Mouse (Mus musculus) liver, postnatal 0 days (tissue): ENCODE data around the gene Kcnk1. TPM values are rescaled to one million over a fixed set of nuclear protein-coding genes. Genes with fewer than 3 reads are reported as not detected.

Experiments
- ATAC-seq: fragments of 200-750 bp; cut with Nextera tagmentation; 2 replicates; pipeline ENCODE4 v1.8.0; 2017; ENCODE audit warnings: mild to moderate bottlenecking, moderate library complexity
- DNase-seq: peaks from one replicate; pipeline ENCODE4 v3.0.0-alpha.2; 2016
- H3K27ac ChIP-seq: fragments of 300-500 bp; sonication (generic); 2 replicates; pipeline ENCODE4 v1.5.1; 2014; ENCODE audit warnings: antibody characterized with exemption, moderate library complexity, mild to moderate bottlenecking, low read depth
- H3K27me3 ChIP-seq: fragments of 300-500 bp; sonication (generic); 2 replicates; pipeline ENCODE4 v1.6.1; 2014; ENCODE audit warnings: low read length, control low read depth, mixed read lengths; ENCODE audit not compliant: insufficient read depth
- H3K36me3 ChIP-seq: fragments of 300-500 bp; sonication (generic); replicated peaks from 2 replicates; pipeline ENCODE4 v1.6.1; 2014; ENCODE audit warnings: mild to moderate bottlenecking, control low read depth, low read length, moderate library complexity, mixed read lengths; ENCODE audit not compliant: insufficient read depth
- H3K4me1 ChIP-seq: fragments of 300-500 bp; sonication (generic); 2 replicates; pipeline ENCODE4 v1.6.1; 2014; ENCODE audit warnings: antibody characterized with exemption, mild to moderate bottlenecking, control low read depth; ENCODE audit not compliant: insufficient read depth
- H3K4me2 ChIP-seq: fragments of 300-500 bp; sonication (generic); 2 replicates; pipeline ENCODE4 v1.6.1; 2014; ENCODE audit warnings: low read depth, mild to moderate bottlenecking, low read length, moderate library complexity, mixed read lengths
- H3K4me3 ChIP-seq: fragments of 300-500 bp; sonication (generic); 2 replicates; pipeline ENCODE4 v1.5.1; 2014; ENCODE audit warnings: low read depth, low read length
- H3K9ac ChIP-seq: fragments of 300-500 bp; sonication (generic); replicated peaks from 2 replicates; pipeline ENCODE4 v1.6.1; 2014; ENCODE audit warnings: mild to moderate bottlenecking, moderate library complexity
- H3K9me3 ChIP-seq: fragments of 300-500 bp; sonication (generic); 2 replicates; pipeline ENCODE4 v1.6.1; 2016; ENCODE audit warnings: mild to moderate bottlenecking, control low read depth, low read length, mixed read lengths
- CTCF ChIP-seq: sonication (generic); IDR thresholded peaks from 2 replicates; pipeline ENCODE4 v1.5.1; 2016; ENCODE audit warnings: antibody characterized with exemption, low read depth
- EP300 ChIP-seq: IDR thresholded peaks from 2 replicates; pipeline ENCODE4 v1.6.1; 2016; ENCODE audit warnings: antibody characterized with exemption, low read depth, mild to moderate bottlenecking
- WGBS: fragments of 180-500 bp; shearing (Covaris S2); extraction: QIAGEN DNeasy Blood & Tissue Kit; methylation state at CpG from one replicate; pipeline ENCODE4 v1.1.7; 2014; ENCODE audit not compliant: insufficient replicate concordance; 5-methylcytosine and 5-hydroxymethylcytosine counted together
- polyA plus RNA-seq: library from polyadenylated mRNA; unstranded; fragments of >200 nt; fragmentation: Nextera tagmentation; extraction: Ambion mirVana; gene quantifications from 2 replicates; pipeline ENCODE4 v1.2.1, GENCODE M21; 2015

The Kcnk1 gene
- polyA plus RNA-seq, 1 experiment from 2014 or later, result 0.33 TPM

DNA sequence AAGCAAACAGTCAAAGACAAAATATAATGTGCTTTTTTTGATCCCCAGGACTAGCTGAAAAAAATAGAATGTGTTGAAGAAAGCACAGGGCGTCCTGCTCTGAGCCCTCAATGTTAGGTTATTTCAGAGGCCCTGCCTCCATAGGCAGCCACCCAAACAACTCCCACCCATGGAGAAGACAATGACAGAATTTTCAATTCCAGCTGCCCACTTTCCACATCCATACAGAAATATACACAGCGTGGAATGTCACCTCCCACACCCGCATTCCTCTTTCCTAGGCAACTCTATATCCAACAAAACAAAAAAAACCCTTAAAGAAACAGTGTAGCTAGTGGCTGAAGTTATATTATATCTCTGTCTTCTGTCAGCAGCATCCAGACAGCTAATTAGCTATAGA is 23.6 kb upstream of the Kcnk1 start:
- no peak for ATAC-seq

DNA sequence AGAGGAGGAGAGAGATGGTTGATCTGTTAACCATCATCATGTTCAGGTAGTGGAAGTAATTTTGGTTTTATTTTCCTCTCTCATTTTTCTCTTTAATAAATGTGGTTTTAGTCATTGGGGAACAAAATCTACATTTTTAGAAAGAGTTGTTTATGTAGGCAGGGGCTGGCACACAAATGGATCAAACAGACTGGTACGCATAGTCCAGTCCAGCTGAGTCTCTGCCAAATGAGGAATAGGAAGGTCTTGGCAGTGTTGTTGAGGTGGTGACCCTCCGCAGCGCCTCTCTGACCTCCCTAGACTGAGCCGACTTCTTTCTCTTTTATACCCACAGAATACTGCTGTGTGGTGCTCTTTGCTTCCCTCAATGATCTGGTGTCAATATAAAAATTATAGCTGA is 19.0 kb upstream of the Kcnk1 start:
- Histone ChIP-seq H3K4me3 (no peak overlapping the region), H3K9ac (no peak overlapping the region), H3K36me3 (no peaks in the 10 kb centered on the region), H3K27ac (no peak overlapping the region), H3K4me2 (no peak overlapping the region), H3K27me3 (no peaks in the 10 kb centered on the region), H3K9me3 (no peaks in the 10 kb centered on the region), H3K4me1 (no peaks in the 10 kb centered on the region)
- TF ChIP-seq EP300, result no peak
- no peak for TF ChIP-seq CTCF
- 85% methylated on average over 4 of the region's 4 CpGs for WGBS
- no peak for DNase-seq
- no peak for ATAC-seq

More for the DNA sequence above, 23.6 kb upstream of the Kcnk1 start:
- Histone ChIP-seq H3K4me1 (no peaks in the 10 kb centered on the region), H3K4me3 (no peak overlapping the region), H3K4me2 (no peak overlapping the region), H3K9me3 (no peaks in the 10 kb centered on the region), H3K36me3 (no peaks in the 10 kb centered on the region), H3K27ac (no peak overlapping the region), H3K9ac (no peak overlapping the region), H3K27me3 (no peaks in the 10 kb centered on the region)
- DNase-seq, result no peak
- TF ChIP-seq CTCF (no peak), EP300 (no peak)
- WGBS, result 67% methylated on average over 3 of the region's 3 CpGs

DNA sequence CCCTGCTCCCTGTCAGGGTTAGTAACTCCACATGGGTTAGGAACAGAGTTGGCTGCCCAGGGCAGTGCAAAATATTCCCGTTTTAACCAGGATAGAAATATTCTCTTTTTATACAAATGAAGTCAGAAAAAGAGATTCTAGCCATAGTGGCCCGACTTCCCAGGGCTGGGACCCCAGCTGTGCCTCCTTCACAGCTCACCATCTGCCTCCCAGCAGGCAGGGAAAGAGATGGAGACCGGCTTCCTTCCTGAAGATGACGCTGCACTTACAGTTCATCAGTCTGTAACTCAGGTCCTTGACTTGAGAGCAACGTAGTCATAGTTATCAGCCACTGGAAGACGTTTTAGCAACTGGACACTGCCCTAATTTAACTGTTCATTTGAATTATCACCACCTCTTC is 14.1 kb upstream of the Kcnk1 start:
- no peak for DNase-seq
- no peak overlapping the region for H3K27ac ChIP-seq

DNA sequence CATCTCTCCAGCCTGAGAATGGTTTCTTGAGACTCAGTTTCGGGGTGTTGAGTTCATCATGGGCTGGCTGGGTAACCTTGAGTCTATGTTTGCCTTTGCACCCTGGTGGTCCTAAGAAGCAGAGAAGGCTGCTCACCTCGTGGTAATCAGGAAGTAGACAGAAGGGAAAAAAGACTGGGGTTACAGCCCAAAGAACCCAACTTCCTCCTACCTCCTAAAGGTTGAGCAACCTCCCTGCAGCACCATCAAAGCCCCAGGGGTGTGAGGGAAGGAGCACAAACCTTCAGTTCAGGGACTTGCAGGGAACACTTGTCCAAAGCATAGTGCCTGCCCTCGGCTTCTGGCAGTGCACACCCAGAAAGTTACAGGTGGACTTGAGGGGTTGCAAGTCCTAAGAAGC is 11.5 kb upstream of the Kcnk1 start:
- ATAC-seq, result no peak
- no peak overlapping the region for H3K4me2 ChIP-seq

More for the DNA sequence above, 14.1 kb upstream of the Kcnk1 start:
- no peak for ATAC-seq
- 13% methylated on average over 6 of the region's 6 CpGs for WGBS
- Histone ChIP-seq H3K4me1 (no peaks in the 10 kb centered on the region), H3K36me3 (no peaks in the 10 kb centered on the region), H3K4me3 (no peak overlapping the region), H3K27me3 (no peaks in the 10 kb centered on the region), H3K4me2 (no peak overlapping the region), H3K9ac (no peak overlapping the region), H3K9me3 (no peaks in the 10 kb centered on the region)
- TF ChIP-seq CTCF (no peak), EP300 (no peak)

DNA sequence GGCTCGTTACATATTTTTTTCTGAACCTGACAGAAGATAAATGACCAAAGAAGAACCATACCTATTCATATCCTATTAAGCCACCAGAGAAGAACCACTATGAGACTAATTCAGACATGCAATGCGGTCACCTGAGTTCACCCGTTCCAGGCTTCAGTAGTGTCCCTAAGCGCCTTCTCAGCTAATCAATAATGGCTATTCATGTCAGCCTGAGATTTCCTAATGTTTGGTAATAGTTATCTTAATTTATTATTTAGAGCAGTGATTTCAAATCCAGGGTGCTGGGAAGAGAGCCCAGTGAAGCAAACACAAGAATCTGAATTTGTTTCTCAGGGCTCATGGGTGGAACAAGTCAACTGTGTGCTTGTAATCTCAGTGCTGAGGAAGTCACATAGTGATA is 10.8 kb upstream of the Kcnk1 start:
- Histone ChIP-seq H3K4me2 (no peak overlapping the region), H3K4me1 (no peaks in the 10 kb centered on the region), H3K27ac (no peak overlapping the region), H3K4me3 (no peak overlapping the region), H3K9ac (no peak overlapping the region), H3K36me3 (no peaks in the 10 kb centered on the region), H3K9me3 (no peaks in the 10 kb centered on the region), H3K27me3 (no peaks in the 10 kb centered on the region)
- WGBS, result 77% methylated on average over 4 of the region's 4 CpGs
- DNase-seq (no peak), ATAC-seq (no peak)
- TF ChIP-seq CTCF (no peak), EP300 (no peak)

More for the DNA sequence above, 11.5 kb upstream of the Kcnk1 start:
- no peak for DNase-seq
- H3K27me3 ChIP-seq, result no peaks in the 10 kb centered on the region
- no peak overlapping the region for H3K4me3 ChIP-seq
- no peaks in the 10 kb centered on the region for H3K36me3 ChIP-seq
- no peaks in the 10 kb centered on the region for H3K9me3 ChIP-seq
- H3K4me1 ChIP-seq, result no peaks in the 10 kb centered on the region
- TF ChIP-seq EP300, result no peak
- TF ChIP-seq CTCF, result no peak
- H3K27ac ChIP-seq, result no peak overlapping the region
- no peak overlapping the region for H3K9ac ChIP-seq
- WGBS, result 41% methylated on average over 3 of the region's 3 CpGs

DNA sequence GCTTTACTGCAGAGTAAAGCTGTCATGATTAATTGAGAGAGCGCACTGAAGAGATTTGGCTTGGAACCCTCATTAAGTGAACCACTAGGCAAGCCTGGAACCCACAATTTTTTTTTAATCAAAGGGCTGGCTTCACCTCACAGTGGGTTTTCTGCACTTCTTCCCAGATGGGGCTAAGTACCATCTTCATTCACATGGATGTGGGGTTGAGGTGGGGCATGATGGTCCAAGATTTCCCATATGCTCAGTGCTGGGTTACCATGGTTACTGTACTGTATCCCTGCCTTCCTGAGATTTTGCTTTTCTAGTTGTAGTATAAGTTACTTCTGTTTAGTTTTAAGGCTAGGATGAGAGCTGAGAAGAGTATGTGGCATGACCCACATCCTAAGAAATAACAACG is 9.6 kb upstream of the Kcnk1 start:
- no peak overlapping the region for H3K4me3 ChIP-seq
- no peak for TF ChIP-seq CTCF
- no peak for TF ChIP-seq EP300
- no peak overlapping the region for H3K27ac ChIP-seq
- no peaks in the 10 kb centered on the region for H3K27me3 ChIP-seq
- no peaks in the 10 kb centered on the region for H3K9me3 ChIP-seq
- WGBS, result 88% methylated on average over 2 of the region's 2 CpGs
- no peaks in the 10 kb centered on the region for H3K4me1 ChIP-seq
- H3K9ac ChIP-seq, result no peak overlapping the region
- H3K4me2 ChIP-seq, result no peak overlapping the region
- no peaks in the 10 kb centered on the region for H3K36me3 ChIP-seq
- DNase-seq, result no peak
- no peak for ATAC-seq

DNA sequence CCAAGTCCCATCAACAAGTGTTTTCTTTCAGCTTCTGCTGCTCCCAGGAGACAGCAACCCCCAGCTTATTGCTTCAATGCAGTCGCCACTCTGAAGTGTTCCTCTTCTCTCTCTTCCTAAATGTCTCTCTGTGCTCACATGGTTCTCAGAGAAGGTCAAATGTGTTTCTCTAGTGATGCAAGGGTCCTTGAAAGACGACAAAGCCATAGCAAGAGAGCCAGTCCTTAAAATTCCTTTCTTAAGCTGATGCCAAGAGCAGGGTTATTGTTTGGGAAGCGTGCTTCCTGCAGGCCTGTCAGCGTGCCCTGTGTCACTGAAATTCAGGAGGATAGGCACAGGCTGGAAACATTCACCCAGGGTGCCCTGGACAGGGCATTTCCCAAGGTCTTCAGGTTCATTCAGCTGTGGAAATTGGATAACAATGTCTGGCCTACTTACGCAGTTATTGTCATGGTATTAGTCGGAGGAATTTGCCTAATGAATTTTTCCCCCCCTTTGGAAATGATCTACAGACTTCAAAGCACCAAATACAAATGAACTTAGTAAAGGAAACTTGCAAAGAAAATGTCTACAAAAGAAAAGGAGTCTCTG is 7.9 kb upstream of the Kcnk1 start:
- TF ChIP-seq EP300, result no peak
- no peak for TF ChIP-seq CTCF
- no peak for DNase-seq
- no peak for ATAC-seq
- no peak overlapping the region for H3K27ac ChIP-seq
- H3K9ac ChIP-seq, result no peak overlapping the region
- H3K36me3 ChIP-seq, result no peaks in the 10 kb centered on the region
- no peaks in the 10 kb centered on the region for H3K27me3 ChIP-seq
- no peak overlapping the region for H3K4me2 ChIP-seq
- no peaks in the 10 kb centered on the region for H3K9me3 ChIP-seq
- H3K4me3 ChIP-seq, result no peak overlapping the region
- 69% methylated on average over 6 of the region's 6 CpGs for WGBS
- H3K4me1 ChIP-seq, result no peaks in the 10 kb centered on the region
